Mouse (Mus musculus) kidney, adult 11 months (tissue): ENCODE measurements around the gene Rab25.

Experiments used
- DNase-seq: peaks from one replicate; pipeline ENCODE4 v3.0.0; 2022

Gene Rab25

DNA sequence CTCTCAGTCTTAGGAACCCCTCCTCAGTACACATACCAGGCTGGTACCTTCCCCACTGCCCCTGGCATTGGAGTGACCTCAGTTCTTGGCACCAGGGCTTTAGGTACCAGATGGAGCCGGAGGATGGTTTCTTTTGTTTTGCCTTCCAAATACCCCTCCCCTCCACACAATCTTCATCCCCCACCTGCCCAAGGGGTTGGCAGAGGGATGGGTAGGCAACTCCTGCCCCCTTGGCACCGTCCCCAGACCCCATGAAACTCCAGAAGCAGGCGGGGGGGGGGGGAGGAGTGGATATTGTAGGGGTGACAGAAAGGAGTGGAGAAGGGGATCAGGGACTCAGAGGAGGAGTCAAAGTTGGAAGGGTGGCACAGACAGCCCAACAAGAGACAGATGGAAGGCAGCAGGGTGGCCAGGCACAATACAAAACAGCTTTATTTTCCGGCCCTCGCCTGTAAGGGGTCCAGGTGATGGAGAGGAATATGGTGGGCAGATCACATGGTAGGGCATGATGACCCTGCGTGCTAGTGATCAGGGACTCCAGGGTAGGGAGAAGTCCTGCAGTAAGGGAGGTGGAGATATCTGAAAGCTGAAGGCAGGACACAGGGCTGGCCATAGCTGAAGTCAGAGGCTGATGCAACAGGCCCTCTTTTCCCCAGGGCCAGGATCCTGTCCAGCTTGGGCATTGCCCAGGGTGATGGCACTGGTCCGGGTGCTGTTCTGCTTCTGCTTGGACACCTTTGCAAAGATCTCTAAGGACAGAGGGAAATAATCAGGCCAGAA lies 6.3 kb downstream of the Rab25 start:
- DNase-seq: no peak

DNA sequence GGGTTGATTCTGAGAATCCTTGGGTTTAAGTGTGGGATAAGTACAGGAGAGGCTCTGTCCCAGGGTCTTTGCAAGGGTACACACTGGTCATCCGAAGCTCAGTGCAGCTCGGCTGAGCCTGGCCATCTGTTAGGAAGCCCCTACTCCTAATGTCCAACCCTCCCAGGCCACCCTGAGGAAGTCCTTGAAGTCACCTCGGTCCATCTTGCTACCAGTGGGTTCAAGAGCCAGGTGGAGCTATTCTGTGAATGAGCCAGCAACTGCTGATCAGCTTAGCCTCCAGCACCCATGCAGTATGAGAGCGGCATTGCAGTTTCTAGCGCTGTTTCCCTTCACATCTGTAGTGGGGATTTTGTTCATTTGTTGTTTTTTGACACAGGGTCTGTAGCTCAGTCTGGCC lies 8.0 kb downstream of the Rab25 start:
- DNase-seq: no peak

- DNase-seq: no peak
Observed at GRCm38 (mm10) chr3:88539397-88539796, 8.7 kb downstream of the Rab25 start.

GRCm38 (mm10) chr3:88538271-88539145 lies 9.6 kb downstream of the Rab25 start:
- no peak for DNase-seq

DNA sequence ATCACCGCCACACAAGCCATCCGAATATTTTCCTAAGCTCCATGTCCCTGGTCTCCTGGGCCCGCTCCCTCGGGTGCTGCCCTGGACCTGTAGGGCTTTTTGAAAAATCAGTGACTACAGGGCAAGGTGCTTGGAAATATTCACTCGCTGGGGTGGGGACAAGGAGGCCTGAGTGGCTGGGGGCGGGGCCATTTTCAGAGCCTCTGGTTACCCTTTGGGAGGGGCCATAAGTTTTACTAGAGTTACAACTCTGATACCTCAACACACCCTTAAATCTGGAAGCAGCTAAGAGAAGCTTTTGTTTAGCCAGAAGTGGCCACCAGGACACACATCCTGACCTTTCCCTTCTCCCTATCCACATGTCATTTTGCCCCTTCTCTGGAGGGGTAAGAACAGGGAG lies 11.0 kb downstream of the Rab25 start:
- no peak for DNase-seq

DNA sequence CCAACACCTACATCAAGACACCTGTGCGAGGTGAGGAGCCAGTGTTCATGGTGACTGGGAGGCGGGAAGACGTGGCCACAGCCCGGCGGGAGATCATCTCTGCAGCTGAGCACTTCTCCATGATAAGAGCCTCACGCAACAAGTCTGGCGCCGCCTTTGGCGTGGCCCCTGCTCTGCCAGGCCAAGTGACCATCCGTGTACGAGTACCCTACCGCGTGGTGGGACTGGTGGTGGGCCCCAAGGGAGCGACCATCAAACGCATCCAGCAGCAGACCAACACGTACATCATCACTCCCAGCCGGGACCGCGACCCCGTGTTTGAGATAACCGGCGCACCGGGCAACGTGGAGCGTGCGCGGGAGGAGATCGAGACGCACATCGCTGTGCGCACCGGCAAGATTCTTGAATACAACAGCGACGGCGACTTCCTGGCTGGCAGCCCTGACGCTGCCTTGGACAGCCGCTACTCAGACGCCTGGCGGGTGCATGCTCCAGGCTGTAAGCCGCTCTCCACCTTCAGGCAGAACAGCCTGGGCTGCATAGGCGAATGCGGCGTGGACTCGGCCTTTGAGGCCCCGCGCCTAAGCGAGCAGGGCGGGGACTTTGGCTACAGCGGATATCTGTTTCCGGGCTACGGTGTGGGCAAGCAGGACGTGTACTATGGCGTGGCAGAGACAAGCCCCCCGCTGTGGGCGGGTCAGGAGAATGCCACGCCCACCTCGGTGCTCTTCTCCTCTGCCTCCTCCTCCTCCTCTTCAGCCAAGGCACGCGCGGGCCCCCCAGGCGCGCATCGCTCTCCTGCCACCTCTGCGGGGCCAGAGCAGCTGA lies 11.8 kb downstream of the Rab25 start:
- DNase-seq: peak; percentile 85

DNA sequence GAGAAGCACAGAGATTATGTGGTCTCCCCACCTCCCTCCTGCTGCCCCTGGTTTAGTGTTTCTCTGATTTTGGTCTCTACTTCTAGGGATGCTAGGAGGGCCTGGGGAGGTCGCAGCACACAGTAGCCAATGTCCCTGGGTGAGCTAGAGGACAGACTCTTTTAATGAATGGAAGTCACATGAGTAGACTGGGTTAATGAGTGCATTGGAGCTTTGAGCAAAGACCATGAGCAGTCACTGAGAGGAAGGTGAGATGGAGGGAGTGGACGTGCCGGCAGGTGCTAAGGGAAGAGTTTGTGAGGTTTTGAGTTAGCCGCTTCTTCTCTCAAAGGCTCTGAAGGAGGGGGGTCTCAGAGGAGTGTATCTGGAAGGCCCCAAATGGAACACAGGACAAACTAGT lies 12.6 kb downstream of the Rab25 start:
- DNase-seq: no peak

GRCm38 (mm10) chr3:88535005-88535404 lies 13.1 kb downstream of the Rab25 start:
- no peak for DNase-seq

- no peak for DNase-seq
Observed at GRCm38 (mm10) chr3:88533706-88534105, 14.4 kb downstream of the Rab25 start.

DNA sequence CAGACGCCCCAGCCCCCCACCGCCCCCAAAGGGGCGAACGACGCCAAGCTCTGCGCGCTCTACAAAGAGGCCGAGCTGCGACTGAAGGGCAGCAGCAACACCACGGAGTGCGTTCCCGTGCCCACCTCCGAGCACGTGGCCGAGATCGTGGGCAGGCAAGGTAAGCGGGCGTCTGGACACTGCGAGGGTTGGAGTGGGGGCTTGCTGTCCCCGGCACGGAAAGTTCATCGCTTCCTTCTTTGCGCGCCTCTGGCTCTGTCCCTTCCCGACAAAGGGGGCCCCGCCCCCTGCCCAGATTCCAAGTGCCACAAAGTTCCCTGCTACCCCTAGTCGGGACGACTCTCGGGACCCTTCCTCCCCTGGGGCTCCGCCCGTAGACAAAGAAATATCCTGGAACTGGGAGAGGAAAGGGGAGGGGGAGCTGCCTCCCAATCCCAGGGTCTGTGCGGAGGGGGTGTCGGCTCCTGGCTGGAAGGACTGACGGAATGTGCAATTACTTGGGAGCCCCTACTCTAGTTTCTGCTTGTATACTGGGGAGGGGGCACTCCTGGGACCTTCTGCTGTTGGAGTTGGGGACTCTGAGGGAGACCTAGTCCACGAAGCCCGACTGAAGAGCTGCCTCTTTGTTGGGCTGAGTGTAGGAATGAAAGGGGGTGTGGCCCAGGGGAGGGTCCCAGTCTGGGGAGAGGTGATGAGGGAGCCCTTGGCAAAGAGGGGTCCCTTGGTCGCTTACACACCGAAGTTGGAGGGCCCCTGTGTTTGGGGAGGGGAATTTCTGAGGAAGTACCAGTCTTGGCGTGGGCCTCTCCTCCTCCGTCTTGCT lies 15.2 kb downstream of the Rab25 start:
- no peak for DNase-seq

DNA sequence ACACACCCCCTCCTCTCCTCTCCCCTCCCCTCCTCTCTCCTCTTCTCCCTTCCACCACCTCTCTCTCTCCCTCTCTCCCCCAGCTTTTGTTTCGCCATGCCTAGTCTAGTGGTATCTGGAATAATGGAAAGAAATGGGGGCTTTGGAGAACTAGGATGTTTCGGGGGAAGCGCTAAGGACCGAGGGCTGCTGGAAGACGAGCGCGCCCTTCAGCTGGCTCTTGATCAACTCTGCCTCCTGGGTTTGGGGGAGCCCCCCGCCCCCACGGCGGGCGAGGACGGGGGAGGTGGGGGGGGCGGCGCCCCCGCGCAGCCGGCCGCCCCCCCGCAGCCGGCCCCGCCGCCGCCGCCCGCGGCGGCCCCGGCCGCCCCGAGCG lies 15.8 kb downstream of the Rab25 start, which contains the start of gene Mex3a:
Gene Mex3a, plus strand, starts transcription at position 97 of the 376 bp plus-strand sequence.
- no peak for DNase-seq

DNA sequence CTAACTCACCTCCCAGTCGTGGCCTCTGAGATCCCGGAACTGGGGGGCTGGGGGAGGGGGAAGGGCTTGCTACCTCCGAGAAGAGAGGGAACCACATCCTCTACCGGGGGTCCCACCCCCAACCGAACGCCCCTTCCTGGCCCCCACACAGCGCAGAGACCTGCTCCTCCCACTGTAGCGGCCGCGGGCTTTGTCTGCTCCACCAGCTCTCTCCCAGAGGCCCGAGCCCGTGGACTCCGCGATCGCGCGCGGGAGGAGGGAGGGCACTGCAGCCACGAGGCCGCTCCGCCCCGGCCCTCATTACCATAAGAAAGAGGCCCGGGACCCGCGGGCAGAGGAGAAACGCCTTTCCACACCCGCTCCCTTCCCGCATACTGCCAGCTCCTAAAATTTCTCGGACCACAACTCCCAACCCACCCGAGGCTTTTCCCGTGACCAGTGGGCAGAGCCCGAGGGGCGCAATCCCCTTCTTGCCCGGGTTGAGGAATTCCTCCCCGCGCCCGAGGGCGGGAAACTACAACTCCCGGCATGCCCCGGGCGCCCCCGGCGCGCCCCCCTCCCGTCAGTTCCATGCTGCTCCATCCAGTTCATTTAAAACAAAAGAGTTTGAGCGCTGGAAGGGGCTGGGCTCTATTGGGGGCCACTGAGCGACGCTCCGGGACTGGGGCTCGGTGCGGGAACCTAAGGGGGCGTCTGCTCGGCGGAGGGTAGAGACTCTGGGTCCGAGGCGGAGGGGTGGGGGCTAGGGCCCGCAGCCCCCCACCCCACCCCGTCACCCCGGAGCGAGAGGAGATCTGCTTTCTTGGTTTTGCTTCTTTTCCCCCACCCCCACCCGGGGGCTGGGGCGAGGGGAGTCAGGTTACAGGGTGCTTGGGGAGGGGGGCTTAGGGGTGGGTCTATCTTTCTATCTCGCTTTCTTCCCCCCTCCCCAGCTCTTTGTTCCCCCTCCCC lies 16.5 kb downstream of the Rab25 start:
- peak; percentile 84 for DNase-seq

DNA sequence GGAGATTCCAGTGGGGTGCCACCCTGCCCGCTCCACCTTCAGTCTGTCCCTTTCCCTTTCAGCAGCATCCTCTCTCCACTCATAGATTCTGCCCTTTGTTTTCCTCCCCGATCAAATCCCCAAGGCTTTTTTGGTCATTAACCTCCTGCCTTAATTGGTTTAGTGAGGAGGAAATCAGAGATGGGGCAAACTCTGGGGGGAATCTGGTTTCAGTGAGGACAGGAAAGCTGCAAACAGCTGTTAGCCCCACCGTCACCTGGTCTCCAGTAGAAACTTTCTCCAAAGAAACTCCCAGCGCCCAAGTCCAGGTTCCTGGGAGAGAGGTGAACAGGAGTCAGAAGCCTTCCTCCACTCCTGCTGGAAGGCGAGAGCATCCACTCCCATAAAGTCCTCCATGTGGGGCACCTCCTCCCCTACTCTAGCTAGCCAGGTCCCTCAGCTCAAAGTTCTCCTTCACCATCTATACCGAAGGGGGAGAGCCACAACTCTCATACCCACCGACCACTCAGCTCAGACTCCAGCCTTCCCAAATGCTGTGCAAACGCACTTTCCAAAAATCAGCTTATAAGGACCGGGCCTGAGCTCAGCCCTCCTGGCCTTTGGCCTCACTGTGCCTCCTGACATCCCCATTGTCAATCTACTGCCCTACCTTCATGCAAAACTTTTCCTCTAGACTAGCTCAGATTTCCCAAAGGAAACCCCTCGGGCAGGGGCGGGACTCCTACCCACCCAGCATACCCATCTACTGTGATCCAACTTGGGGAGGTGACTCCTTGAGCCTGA lies 17.8 kb downstream of the Rab25 start:
- no peak for DNase-seq

- peak; percentile 48 for DNase-seq
Observed at GRCm38 (mm10) chr3:88529204-88530000, 18.7 kb downstream of the Rab25 start.

DNA sequence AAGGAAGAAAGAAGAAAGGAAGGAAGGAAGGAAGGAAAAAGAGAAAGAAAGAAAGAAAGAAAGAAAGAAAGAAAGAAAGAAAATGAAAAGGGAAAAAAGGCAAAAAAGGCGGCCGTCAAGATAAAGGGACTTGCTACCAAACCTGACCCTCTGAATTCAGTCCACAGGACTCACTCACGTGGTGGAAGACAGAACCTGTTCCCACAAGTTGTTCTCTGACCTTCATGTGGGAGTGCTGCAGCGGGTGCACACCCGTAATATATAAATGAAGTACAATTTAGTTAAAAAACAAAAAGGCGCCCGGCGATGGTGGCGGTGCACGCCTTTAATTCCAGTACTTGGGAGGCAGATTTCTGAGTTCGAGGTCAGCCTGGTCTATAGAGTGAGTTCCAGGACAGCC lies 19.5 kb downstream of the Rab25 start:
- DNase-seq: peak; percentile 42

GRCm38 (mm10) chr3:88527565-88527964 lies 20.5 kb downstream of the Rab25 start:
- no peak for DNase-seq

GRCm38 (mm10) chr3:88526157-88527131 lies 21.7 kb downstream of the Rab25 start:
- DNase-seq: peak; percentile 88

DNA sequence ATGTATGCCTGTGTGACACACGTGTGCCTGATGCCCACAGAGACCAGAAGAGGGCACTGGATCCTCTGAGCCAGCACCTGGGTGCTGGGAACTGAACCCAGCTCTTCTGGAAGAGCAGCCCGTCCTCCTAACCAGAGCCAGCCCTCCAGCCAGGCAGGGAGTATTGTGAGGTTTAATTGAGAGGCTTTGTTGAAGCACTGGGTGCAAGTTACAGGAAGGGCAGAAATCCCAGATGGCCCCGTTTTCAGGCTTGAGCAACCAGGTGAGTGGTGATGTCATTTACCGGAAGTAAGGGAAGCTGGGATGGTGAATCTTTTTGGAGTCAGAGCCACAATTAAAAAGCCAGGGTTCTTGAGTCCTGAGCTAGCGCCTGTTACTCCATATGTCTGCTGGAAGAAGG lies 23.1 kb downstream of the Rab25 start:
- no peak for DNase-seq
